Mouse (Mus musculus) urinary bladder, postnatal 14 days (tissue): ENCODE data around the gene 1700020N01Rik.

Source experiments
- DNase-seq: peaks from one replicate; pipeline ENCODE4 v3.0.0; 2021; ENCODE audit warnings: low spot score

The 1700020N01Rik gene

DNA sequence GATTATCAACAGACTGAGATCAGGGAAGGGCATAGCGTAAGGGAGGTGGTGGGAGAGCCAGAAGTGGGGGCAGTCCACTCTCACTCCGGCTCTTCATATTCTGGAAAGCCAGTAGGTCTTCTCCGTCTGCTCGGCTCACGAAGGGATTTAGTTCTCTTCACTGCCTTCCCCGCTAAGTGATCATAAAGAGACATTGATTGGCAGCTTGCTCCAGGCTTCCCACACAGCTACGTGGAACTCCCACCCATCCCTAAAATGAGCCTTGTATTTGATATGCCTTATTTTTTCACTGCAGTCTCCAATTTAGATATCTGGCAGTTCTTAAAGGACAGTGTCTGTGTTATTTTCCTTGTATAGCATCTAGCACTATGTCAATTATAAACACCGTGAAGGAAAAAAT, 11.5 kb downstream of the 1700020N01Rik start:
- DNase-seq: no peak

DNA sequence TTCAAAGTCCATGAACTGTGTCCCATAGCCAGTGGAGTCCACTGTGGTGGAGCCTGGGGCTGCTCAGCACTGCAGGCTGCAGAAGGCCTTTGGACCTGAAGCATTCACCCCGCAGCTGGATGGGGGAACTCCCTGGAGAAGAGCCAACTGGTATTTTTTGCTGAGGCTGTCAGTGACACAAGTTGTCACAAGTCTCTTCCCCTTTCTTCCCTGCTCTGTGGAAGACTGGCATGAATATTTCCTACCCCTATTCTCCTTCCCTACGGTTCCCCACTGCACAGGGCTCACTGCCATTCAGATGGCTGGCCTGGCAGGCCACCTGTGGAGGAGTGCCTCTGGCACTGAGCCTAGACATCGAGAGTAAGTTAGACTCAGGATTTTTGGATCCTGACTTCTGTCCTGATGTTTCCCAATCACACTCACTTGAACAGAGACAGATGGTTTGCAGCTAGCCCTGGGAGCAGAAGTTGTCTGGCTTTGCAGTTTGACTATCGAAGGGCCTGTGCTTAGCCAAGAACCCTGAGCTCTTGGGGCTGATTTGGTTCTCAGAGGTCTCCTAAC, 12.1 kb downstream of the 1700020N01Rik start:
- DNase-seq: peak; percentile 43

DNA sequence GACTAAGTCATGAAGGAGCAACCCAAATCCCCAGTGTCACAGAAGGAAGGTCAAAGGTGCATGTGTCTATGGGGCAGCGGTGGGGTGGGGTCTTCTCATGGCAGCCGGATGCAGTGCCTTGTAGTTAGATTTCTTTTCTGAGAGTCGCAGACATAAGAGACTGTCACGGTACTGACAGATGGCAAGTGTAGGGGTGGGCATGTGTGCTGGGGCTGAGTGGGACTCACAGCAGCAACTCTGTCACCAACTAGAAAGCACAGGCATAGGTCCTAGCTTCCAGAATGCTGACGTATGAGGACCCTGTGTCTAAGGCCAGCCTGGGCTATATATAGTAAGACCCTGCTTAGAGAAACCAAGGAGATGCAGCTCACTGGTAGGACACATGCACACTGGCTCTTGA, 12.7 kb downstream of the 1700020N01Rik start:
- DNase-seq: no peak

DNA sequence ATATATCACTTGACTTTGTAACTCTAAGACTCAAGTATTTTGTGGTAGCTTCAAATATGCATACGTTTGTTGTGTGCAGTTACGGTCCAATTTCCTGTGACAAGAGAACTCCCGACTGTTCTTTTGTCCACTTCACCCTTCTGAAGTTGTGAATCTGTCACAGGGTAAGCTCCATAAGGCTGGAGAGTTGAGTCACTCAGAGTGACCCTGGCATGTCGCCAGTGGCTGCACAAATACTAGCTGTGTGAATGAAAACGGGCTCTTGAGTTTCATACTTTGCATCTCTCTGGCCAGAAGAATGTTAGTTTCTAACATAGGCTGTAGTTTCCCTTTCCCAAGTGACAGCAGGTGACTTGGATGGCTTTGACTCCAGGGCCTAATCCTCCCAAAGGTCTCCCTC, 14.0 kb downstream of the 1700020N01Rik start:
- peak; percentile 48 for DNase-seq

GRCm38 (mm10) chr10:21609583-21609982, 16.6 kb downstream of the 1700020N01Rik start:
- DNase-seq: peak; percentile 51

GRCm38 (mm10) chr10:21613021-21613860, 20.3 kb downstream of the 1700020N01Rik start:
- peak; percentile 25 for DNase-seq

- DNase-seq: no peak
Observed at GRCm38 (mm10) chr10:21614520-21614919, 21.6 kb downstream of the 1700020N01Rik start.

- DNase-seq: no peak
Observed at GRCm38 (mm10) chr10:21618745-21619508, 26.0 kb downstream of the 1700020N01Rik start.

GRCm38 (mm10) chr10:21622065-21622464, 29.1 kb downstream of the 1700020N01Rik start:
- DNase-seq: no peak

- DNase-seq: peak; percentile 60
Observed at GRCm38 (mm10) chr10:21628555-21628954, 35.6 kb downstream of the 1700020N01Rik start.

DNA sequence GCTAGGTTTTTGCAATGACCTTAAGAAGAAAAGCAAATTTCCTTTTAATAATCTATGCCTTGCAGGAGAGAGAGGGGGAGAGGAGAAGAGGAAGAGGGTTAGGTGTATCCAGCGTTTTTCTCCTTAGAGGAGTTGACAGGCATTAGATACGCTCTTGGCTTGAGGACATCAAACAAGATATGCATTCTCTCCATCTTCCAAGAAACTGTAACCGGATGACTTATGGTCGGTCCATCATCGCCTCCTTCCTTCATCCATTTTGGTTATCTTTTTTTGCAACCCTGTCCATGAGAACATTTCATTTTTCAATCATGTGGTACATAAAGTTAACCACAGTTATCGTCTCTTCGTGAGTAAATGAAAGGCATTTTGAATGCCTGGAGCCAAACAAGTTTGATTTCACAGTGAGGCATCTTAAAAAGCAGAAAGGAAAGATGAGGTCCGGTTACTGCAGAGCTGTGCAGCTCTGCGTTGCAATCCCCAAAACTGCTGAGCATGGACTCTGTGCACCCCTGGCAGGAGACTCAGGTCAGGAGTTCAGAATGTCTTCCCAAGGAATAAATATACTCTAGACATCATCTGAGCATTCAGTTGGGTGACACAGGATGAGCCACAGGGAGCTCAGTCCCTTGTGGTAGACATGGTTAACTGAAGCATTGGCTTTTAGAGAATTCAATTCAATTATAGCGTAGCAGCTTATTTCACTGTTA, 36.2 kb downstream of the 1700020N01Rik start:
- no peak for DNase-seq

- peak; percentile 43 for DNase-seq
Observed at GRCm38 (mm10) chr10:21631481-21631880, 38.5 kb downstream of the 1700020N01Rik start.

DNA sequence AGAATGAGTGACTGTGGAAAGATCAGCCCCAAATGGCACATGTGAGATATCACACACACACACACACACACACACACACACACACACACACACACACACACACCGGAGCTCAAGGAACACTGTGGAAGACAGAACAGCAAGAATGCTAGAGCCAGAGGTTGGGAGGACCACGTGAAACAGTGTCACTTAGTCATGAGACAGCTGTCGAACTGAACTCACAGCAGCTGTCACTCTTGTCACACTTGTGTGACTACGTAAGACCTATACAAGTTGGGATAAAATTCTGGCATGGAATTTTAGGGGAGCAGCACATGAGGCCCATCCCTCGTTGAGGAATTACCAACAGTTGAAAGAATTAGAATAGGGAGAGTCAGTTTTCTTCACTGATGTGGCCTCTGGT, 39.7 kb downstream of the 1700020N01Rik start:
- no peak for DNase-seq

DNA sequence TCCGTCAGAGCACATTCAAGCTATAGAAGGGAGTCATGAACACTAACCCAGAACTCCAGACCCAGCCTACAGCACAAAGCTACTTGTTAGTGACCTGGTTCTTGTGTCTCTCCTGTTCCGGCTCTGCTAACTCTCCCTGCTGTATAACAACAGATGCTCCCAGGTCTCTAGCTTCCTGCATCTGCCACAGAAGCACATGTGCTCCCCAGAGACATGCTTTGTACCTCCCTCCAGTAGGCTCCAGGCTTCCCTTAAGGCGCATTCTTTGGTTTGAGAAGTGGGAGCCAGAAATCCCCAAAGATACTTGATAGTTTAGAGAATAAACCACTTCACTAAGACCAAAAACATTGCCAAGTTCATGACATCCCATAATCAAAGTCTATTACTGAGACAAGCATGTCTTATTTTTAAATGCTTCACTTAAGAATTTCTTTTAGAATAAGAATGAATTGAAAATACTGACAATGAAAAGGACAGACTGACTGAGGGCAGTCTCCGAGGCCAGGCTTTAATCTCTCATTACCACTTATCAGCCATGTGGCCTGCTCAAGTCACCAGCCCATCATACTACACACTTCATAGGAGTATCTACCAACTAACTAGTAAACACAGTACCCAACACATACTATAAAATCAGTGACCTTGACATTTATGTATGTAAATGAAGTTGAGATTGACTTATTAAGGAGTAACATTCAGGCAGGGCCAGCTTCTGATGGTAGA, 43.2 kb downstream of the 1700020N01Rik start:
- no peak for DNase-seq

DNA sequence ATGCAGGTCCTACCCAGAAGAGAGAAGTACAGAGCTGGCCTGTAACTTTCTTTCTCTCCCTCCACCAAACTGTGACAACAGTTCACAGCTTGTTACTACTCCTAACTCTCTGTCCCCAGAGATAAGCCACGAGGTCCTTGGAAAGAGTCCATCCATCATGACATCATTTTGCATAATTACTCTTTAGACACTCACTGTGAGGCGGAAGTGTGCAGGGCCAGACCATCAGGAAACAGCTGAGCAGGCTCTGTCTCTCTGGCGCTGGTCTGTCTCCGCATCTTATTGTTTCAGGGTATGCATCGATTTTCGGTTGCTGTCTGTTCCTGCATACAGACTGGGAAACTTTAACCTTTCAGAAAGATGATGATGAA, 43.8 kb downstream of the 1700020N01Rik start:
- no peak for DNase-seq

- no peak for DNase-seq
Observed at GRCm38 (mm10) chr10:21651388-21651787, 58.4 kb downstream of the 1700020N01Rik start.

DNA sequence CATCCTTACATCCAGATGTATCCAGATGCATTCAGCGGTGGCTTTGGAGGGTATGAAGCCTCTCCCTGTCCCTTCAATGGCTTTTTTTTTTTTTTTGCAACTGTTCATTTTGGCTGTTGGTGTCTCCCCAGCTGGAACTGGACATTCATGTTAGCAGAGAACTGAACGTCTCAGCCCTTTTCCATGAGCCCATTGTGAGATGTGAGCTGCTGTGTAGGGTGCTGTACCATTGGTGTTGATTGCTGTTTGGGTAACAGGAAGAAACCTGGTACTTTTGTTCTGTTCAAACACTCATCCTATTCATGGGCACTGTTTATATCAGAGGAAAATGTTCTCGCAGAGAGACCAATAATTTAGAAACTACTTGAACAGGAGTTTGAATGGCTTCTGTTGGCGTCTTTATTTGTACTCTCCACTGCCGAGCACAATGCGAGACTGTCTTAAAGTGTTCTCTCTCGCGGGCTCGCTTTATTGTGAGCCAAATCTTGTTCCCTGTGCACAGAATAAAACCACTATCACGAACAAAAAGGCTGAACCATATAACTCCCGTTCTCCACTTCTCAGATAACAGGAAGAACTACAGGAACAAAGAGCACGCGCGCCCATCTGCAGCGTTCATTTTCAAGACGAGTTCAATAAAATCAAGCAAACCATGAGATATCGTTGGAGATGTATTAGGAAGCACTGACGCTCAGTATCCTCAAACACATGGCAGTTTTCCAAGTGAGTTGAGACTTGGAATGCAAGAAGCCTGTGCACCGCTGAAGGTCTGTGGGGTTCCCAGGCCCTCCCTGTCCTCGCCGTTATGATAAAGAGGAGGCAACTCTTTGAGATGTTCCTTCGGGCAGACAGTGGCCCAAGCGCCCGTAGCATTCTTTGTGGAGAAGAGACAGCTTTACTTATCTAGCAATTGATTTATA, 59.7 kb downstream of the 1700020N01Rik start:
- DNase-seq: no peak

GRCm38 (mm10) chr10:21653469-21653868, 60.5 kb downstream of the 1700020N01Rik start:
- DNase-seq: no peak

DNA sequence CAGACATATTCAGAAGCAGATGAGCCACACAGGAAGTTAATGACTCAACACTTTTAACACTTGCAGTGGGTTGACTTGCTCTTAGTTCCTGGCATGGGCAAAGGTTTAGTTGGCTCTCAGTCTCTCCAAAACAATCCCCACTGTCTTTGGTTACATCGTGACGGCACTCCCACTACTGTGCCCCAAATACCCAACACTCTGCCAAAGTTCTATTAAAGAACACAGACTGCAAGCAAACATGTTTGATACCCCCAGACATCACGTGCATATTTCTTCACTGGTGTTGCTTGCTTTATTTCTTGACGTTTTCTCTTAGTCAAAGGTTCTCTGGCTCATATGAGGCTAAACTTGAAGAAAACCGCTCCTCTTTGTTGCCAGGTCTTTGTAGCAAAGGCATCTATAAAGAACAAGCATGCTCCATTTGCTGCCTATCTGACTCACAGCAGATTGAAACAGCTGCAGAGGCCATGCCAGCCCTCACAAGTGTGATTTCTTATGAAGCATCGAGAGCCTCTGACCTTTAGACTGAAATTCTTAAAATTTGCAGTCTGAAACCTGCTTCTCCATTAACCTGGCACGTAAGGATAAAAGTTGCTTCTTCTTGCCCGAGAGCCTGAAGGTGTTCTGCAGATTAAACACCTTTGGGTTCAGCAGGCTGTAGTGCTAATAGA, 66.8 kb downstream of the 1700020N01Rik start:
- DNase-seq: no peak

DNA sequence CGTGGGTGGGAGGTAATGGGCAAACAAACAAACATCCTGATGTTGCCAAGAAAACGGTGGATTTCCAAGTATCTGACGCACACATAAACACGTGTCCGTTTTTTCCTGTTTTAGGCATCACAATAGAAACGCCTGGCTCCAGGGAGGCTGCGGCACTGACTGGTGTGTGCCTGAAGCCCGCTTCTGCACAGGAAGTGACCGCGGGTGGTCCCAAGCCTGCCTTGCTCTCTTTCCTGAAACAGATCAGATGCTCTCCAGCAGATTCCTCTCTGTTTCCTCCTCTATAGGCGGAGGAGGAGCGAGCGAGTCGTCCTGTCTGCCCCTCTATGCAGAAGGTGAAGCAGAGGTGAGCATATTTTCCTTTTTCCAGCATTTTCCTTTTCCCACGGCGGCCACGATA, 76.0 kb downstream of the 1700020N01Rik start:
- DNase-seq: no peak
